Mouse (Mus musculus) mature B cell (primary cell): Measurements from ENCODE around the gene Trmt44.

Experiments
- in situ Hi-C: fragments of 300-500 bp; cut with MboI; formaldehyde crosslinking; loops from 2 replicates; pipeline ENCODE4 v1.14.3; 2019

The Trmt44 gene

DNA sequence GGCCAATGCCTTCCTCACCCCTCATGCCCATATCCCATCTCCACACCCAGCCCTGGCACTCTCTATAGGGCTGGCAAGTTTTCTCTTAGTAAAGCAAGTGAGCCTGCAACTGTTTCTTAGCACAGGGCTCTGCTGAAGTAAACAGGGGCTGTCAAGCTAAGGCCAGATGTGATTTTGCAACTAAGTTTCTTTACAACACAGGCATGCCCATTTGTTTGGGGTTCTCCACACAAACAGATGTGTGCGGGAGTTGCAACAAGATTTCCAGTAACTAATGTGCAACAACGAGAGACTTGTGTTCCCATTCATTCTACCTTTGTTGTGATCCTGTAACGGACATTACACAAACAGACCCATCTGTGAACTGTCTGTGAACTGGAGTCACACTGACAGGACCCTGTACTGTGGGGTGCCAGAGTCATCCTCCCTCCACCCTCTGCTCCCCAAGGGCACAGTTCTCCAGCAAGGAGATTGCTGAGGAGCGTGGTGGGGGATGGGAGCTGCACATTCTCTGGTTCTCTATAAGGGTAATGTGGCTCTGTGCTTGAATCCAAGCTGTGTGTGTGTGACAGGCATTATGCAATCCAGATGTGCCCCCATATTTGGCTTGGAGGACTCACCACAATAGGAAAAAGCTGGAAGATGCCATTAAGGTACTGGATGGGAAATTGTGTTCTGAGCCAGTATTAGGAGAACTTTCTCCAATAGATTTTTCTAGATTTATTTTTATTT is 33.6 kb downstream of the Trmt44 start:
- in situ Hi-C loops: no loop called here

DNA sequence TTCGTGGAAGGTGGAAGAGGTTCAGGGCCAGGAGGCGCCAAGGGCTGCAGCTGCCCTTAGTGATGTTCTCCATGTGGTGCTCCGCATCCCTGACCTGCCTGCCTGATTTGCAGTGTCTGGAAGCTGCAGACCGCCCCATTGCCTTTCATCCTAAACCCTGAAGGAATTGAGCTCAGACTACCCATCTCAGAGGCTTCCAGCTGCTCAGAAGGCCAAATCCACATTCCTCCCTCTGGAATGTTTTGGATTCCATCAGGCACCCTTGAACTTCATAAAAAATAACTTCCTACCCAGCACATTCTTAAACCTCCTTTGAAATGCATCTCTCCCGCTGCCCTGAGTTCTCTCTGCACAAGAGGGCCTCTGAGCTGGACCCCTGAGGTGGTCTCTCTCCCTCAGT is 34.3 kb downstream of the Trmt44 start:
- in situ Hi-C loops: no loop called here

DNA sequence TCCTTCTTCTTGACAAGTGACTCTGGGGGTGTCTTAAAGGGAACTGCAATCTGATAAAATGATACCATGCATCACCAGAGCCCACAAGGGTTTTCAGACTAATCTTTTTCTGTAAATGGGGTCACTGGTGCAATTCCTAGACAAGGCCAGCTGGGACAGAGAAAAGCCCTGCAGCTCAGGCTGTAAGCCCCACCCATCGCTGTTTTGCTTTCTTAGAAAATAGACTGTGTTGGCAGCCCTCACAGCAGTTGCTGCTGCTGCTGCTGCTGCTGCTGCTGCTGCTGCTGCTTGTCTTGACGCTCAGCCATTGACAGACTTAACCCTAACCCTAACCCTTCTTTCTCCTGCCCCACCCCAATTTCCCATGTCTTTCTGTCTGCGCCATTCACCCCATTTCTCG is 35.3 kb downstream of the Trmt44 start:
- in situ Hi-C loops: no loop called here

DNA sequence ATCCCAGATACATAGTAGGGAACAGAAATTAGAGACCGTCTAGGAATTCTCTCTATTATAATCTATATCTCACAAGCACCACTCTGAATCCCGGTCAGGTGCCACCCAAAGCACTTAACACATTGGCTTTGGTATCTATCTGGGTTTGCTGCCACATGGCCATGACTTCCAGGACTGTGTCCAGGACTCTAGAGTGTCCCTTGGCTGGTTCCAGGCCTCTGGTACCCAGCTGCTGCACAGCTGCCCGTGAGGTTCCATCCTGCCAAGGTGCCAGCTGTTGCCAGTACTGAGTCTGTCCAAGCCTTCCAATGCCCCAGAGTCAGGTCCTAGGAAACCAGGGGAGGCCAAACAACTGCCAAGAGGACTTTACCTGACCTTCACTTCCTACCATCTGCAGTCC is 36.8 kb downstream of the Trmt44 start:
- in situ Hi-C loops: no loop called here

DNA sequence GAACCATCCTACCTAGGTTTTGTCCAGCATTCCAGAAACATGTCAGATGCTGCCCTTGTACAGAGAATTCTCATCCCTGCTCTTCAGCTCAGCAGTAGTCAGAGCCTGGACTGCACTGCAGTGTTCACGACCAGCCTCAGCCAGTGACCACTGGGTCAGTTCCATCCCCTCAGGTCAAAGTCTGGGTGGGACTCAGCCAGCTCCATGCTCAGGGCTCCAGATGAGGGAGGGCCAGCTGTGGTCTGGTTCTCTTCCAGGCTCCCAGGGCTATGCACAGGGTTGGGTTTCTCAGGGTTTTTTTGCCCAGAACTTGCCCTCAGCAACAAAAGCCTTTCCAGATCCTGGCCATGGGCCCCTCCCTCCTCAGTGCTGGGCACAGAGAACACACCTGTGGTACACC is 37.4 kb downstream of the Trmt44 start:
- in situ Hi-C loops: no loop called here

DNA sequence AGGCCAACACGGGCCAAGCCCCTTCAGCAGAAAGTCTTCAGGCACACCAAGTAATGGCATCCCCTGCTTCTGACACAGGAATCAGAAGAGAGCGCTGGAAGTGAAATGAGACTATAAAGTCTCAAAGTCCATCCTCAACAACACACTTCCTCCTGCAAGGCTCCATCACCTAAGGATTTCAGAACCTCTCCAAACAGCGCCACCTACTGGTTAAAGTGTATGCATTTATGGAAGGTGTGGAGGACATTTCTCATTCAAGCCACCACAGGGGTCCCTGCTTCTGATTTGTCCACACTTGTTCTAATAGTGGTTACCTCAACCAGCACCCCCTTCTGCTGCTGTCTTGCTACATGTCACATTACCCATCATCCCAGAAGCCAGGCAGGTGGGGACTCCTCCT is 38.6 kb downstream of the Trmt44 start:
- in situ Hi-C loops: no loop called here

DNA sequence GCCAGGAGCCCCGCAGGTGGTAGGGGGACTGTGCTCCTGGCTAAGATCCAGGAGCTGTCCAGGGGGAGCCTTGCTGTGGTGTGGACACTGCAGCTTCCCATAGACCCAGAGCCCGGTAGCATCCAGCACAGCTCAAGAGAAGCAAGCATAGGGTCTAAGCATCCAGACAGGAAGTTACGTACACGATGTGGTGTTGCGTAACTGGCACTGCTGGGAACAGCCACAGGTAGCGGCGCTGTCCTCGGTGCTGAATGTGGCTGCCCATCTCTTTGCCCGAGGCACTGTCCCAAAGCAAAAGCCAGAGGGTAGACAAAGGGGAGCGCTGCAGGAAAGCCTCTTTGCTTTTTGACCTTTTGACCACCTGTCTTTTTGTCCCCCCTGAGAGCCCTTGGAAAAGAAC is 43.3 kb downstream of the Trmt44 start:
- in situ Hi-C loops: no loop called here

DNA sequence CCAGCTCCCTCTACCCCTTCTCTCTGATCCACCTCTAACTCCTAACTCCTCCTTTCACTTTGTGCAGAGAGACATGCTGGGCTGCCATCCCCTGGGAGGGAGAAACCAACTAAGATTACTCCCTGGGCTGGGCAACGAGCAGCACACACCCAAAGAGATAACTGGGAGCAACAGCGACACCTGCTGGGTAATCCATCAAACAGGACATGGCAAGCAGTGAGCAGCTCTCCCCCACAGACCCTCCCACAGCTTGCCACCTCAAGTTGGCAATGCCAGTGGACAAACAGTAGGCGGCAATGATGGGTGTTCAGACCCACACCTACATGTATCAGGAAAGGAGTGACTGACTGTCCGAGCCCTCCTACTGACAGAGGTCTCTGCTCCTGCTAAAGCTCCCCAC is 44.4 kb downstream of the Trmt44 start:
- in situ Hi-C loops: no loop called here

DNA sequence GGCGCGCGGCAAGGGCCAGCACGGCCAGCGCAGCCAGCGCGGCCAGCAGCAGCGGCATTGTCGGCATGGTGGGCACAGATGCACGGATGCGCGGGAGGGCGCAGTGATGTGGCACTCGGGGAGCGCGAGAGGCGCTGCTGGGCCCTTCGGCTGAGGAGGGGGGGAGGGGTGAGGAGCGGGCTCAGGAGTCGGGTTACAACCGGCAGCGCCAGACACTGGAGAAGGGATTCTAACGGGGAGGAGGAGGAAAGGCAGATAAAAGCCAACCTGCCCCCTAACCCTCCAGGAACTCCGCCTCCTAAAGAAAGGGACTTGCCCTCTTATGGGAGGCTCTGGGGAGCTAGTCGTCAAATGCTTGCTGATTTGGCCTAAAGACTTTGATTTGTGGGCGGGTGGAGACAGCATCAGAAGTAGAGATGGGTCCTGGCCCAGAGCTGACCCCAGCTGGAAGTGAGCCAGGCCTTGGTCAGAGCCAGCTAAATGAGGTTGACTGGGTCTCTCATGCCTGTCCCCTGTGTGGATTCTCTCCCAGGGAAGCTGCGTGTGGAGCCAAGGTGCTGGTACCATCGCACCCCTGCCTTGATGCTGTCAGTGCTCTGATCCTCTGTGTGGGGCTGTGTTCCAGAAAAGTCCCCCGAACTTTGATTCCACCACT is 49.3 kb downstream of the Trmt44 start, which contains the start of gene Cpz:
Gene Cpz, minus strand, starts transcription at position 230 of the 655 bp plus-strand sequence.
- in situ Hi-C loops: no loop called here

DNA sequence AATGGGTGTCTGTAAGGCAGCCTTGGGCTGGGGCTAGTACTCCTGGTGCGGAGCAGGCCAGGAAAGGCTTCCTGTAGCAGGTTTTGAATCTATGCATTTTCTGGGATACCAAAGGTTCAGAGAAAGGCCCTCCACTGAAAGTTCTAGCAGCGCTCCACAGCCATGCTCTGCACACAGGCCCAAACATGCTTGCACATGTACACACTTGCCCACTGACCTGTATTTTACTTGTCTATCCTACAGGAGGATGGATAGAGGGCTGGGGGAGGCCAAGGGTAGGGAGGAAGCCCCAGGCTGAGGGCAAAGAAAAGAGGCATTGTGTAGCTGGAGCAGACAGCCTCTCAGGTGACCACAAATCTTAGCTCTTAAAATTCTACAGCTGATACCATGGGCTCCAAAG is 50.5 kb downstream of the Trmt44 start:
- in situ Hi-C loops: no loop called here

DNA sequence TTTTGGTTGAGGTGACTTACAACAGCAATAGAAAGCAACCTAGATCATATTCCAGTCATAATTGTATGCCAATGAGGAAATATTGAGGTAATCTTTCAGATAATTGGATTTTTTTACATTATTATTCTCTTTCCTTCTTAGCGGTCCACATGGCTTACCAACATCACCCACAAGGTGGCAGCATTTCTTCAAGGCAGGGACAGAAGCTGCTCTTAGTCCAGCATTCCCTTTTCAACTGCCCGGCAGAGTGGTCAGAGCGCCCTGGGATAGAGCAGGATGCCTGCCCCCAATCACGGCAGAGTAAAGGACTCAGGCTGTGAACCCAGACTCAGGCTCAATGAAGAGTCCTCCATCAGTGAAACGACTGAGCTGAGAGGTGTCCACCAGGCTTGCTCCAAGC is 51.1 kb downstream of the Trmt44 start:
- in situ Hi-C loops: no loop called here

DNA sequence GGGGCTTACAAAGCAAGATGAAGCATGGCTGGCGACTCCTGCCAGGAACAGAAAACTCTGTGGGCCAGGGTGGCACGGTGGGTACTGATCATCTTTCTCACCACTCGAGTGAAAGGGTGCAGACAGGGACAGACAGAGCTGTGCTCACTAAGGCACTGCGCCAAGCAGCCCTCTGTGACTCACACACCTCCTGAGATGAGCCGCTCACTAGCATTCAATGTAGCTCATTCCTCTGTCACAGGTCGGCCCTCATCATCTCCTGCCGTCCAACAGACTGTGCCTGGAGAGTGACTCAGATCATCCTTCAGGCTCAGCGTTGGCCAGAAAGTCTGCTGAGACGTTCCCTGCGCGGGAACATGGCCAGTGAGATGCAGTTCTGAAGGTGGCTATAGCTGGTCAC is 58.1 kb downstream of the Trmt44 start:
- in situ Hi-C loops: no loop called here

DNA sequence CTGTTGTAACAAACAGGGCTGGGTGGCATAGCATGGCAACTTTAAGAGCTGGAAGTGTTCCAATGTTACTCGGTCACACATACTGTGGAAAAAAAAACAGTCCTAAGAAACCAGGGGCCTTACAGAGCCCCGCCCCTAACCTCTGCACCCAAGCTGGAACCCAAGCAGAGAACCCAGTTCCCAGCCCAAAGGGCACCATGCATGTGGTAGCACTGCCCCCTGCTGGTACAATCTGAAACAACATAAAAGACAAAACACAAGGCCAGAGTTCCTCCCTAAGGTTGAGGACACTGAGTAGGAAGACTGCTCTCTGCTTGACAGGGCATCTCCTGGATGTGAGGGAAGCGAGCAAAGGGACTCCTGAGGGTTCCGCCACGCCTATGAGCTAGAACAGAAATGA is 64.3 kb downstream of the Trmt44 start:
- in situ Hi-C loops: no loop called here
